ENCODE assay signal across 8 mouse cellular contexts in the genomic region with DNA sequence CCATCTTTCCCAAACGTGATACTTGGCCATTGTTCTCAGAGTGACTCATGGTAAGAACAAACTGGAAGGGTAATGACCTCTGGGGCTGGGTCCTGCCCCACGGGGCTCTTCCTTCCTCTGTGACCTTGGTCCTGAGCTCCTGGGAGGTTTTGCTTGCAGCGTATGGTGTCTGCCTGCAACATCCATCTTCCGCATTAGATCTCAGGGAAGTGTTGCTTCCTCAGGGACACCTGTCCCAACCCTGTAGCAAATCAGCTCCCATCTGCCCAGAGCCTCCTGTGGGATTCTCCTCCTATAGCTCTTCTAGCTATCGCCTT.
A peak's percentile ranks its signal among the peaks of the same experiment; 100 is the strongest.
DNase-seq lines count a peak whose midpoint lies in the region; ATAC-seq and TF ChIP-seq lines count a peak whose summit lies in the region.
"Had no signal": no experiment of that assay in that cellular context is flagged by ENCODE, and none has a peak within 500 bp of the region (broad histone marks: within the 10 kb centered on the region; RNA-seq: fewer than 3 reads in every experiment).

No protein-coding gene starts in this region.

- H3K4me1 ChIP-seq in heart, embryonic 14.5 days (ENCODE audit: control insufficient read depth in 2 of 2, insufficient read depth in 2 of 2, low read length in 2 of 2), result peaks cover 12 to 19% of the 10 kb centered on the region in 2 experiments
- peaks cover 9% of the 10 kb centered on the region for H3K4me1 ChIP-seq in heart, adult 2 months (ENCODE audit: control insufficient read depth, insufficient read depth, low read length)
- peaks cover 22% of the 10 kb centered on the region for H3K4me1 ChIP-seq in lung, embryonic 16.5 days (replicated peaks; ENCODE audit: control insufficient read depth, insufficient read depth, low read length)
- H3K4me1 ChIP-seq in hindbrain, embryonic 11.5 days (replicated peaks; ENCODE audit: control insufficient read depth, insufficient read depth, low read length), result peaks cover 9% of the 10 kb centered on the region
- H3K4me1 ChIP-seq in liver, postnatal 0 days (ENCODE audit: insufficient read depth), result peaks cover 12% of the 10 kb centered on the region; the same call in 1 of the 2 replicates

- DNase-seq in heart, adult 2 months, result no peak
- no peak for DNase-seq in lung, postnatal 4 days
- peak; percentile 33 for DNase-seq in hindbrain, embryonic 11.5 days (ENCODE audit: low spot score)
- no peak for DNase-seq in liver, postnatal 0 days
- DNase-seq in thymus, postnatal 14 days, result no peak

- TF ChIP-seq POLR2A in heart, adult 2 months (IDR thresholded peaks at IDR 0.05; ENCODE audit: insufficient read depth, low read depth, low read length), result no peak

- no peaks in the 10 kb centered on the region for H3K9me3 ChIP-seq in heart, embryonic 14.5 days (ENCODE audit: control insufficient read depth, low read length)
- no peaks in the 10 kb centered on the region for H3K9me3 ChIP-seq in lung, embryonic 16.5 days (ENCODE audit: control insufficient read depth, low read length)
- H3K9me3 ChIP-seq in hindbrain, embryonic 11.5 days (ENCODE audit: control insufficient read depth, low read length), result no peaks in the 10 kb centered on the region
- no peaks in the 10 kb centered on the region for H3K9me3 ChIP-seq in liver, postnatal 0 days (ENCODE audit: low read length)

- no peaks in the 10 kb centered on the region for H3K36me3 ChIP-seq in heart, embryonic 14.5 days (ENCODE audit: control insufficient read depth, insufficient read depth, low read length)
- no peaks in the 10 kb centered on the region for H3K36me3 ChIP-seq in heart, adult 2 months (ENCODE audit: control insufficient read depth, insufficient read depth, low read length)
- H3K36me3 ChIP-seq in lung, embryonic 16.5 days (ENCODE audit: control insufficient read depth, insufficient read depth, low read length), result no peaks in the 10 kb centered on the region
- no peaks in the 10 kb centered on the region for H3K36me3 ChIP-seq in hindbrain, embryonic 11.5 days (ENCODE audit: control insufficient read depth, insufficient read depth, low read length)
- H3K36me3 ChIP-seq in liver, postnatal 0 days (replicated peaks; ENCODE audit: insufficient read depth, low read length), result no peaks in the 10 kb centered on the region

- no peak overlapping the region for H3K4me3 ChIP-seq in heart, embryonic 14.5 days (ENCODE audit: control insufficient read depth in 1 of 2, insufficient read depth in 1 of 2, low read depth in 1 of 2, low read length in 2 of 2)
- H3K4me3 ChIP-seq in heart, adult 2 months, result no peak overlapping the region
- H3K4me3 ChIP-seq in lung, embryonic 16.5 days (ENCODE audit: low read length), result no peak overlapping the region
- H3K4me3 ChIP-seq in hindbrain, embryonic 11.5 days (ENCODE audit: low read depth, low read length), result no peak overlapping the region
- H3K4me3 ChIP-seq in liver, postnatal 0 days (ENCODE audit: low read depth, low read length), result no peak overlapping the region

- no peaks in the 10 kb centered on the region for H3K79me2 ChIP-seq in heart, adult 2 months (replicated peaks; ENCODE audit: control insufficient read depth, insufficient read depth, low read length)

- no peak for TF ChIP-seq CTCF in heart, adult 2 months (IDR thresholded peaks at IDR 0.05)
- no peak for TF ChIP-seq CTCF in liver, postnatal 0 days (IDR thresholded peaks at IDR 0.05; ENCODE audit: low read depth)

- ATAC-seq in heart, embryonic 14.5 days (ENCODE audit: insufficient number of reproducible peaks, insufficient read depth, low FRiP score, low read depth), result no peak
- ATAC-seq in lung, embryonic 16.5 days (ENCODE audit: low read depth), result peak; percentile 7; the same call in 1 of the 2 replicates
- 0 out of 2 replicates have a peak, but pooled peaks have one; percentile 5 for ATAC-seq in hindbrain, embryonic 11.5 days (ENCODE audit: low FRiP score)
- peak; percentile 47 for ATAC-seq in liver, postnatal 0 days

- H3K9ac ChIP-seq in heart, embryonic 14.5 days (ENCODE audit: low read length), result peak overlapping the region; percentile 60; the same call in 1 of the 2 replicates
- no peak overlapping the region for H3K9ac ChIP-seq in heart, adult 2 months (ENCODE audit: low read depth, low read length)
- 0 out of 2 replicates have a peak overlapping the region, but pooled peaks have one; percentile 29 for H3K9ac ChIP-seq in lung, embryonic 16.5 days (ENCODE audit: low read length)
- no peak overlapping the region for H3K9ac ChIP-seq in hindbrain, embryonic 11.5 days (ENCODE audit: low read depth, low read length)
- H3K9ac ChIP-seq in liver, postnatal 0 days (replicated peaks), result no peak overlapping the region
- H3K9ac ChIP-seq: liver, embryonic 14.5 days had no signal

- H3K4me2 ChIP-seq in heart, embryonic 14.5 days (ENCODE audit: low read length), result peak overlapping the region; percentile 63; the same call in 1 of the 2 replicates
- H3K4me2 ChIP-seq in lung, embryonic 16.5 days (ENCODE audit: low read depth, low read length), result no peak overlapping the region
- no peak overlapping the region; the same call in 1 of the 2 replicates for H3K4me2 ChIP-seq in hindbrain, embryonic 11.5 days (replicated peaks; ENCODE audit: low read depth, low read length)
- peak overlapping the region; percentile 42; the same call in 1 of the 2 replicates for H3K4me2 ChIP-seq in liver, postnatal 0 days (ENCODE audit: low read depth, low read length)

- no peaks in the 10 kb centered on the region for H3K27me3 ChIP-seq in heart, embryonic 14.5 days (ENCODE audit: control insufficient read depth, insufficient read depth, low read length)
- no peaks in the 10 kb centered on the region for H3K27me3 ChIP-seq in heart, adult 2 months (ENCODE audit: control insufficient read depth, insufficient read depth, low read length)
- H3K27me3 ChIP-seq in lung, embryonic 16.5 days (ENCODE audit: control insufficient read depth, insufficient read depth, low read depth, low read length), result no peaks in the 10 kb centered on the region; the same call in 1 of the 2 replicates
- H3K27me3 ChIP-seq in hindbrain, embryonic 11.5 days (ENCODE audit: control insufficient read depth, insufficient read depth, low read length), result peaks cover 7% of the 10 kb centered on the region; the same call in 1 of the 2 replicates
- no peaks in the 10 kb centered on the region for H3K27me3 ChIP-seq in liver, postnatal 0 days (ENCODE audit: insufficient read depth, low read length)

- intact Hi-C loops in heart, adult 2 months (cut with DNase I), result loop anchor here (2.0 to 5.0 kb wide), 2 partner anchors 123 to 349 kb away; a partner anchor contains a TSS

- 59% methylated on average over 5 of the region's 5 CpGs for WGBS in heart, embryonic 14.5 days
- 39% methylated on average over 5 of the region's 5 CpGs for WGBS in heart, adult 2 months
- 44% methylated on average over 5 of the region's 5 CpGs for WGBS in lung, embryonic 16.5 days
- whole genome bisulfite sequencing in hindbrain, embryonic 11.5 days, result 36% methylated on average over 5 of the region's 5 CpGs
- 43% methylated on average over 5 of the region's 5 CpGs for WGBS in liver, postnatal 0 days (ENCODE audit: insufficient replicate concordance)

- TF ChIP-seq EP300 in heart, adult 2 months (IDR thresholded peaks at IDR 0.05; ENCODE audit: insufficient read depth, low read depth, low read length), result no peak
- TF ChIP-seq EP300 in liver, postnatal 0 days (IDR thresholded peaks at IDR 0.05; ENCODE audit: low read depth), result no peak

- no peak overlapping the region for H3K27ac ChIP-seq in heart, embryonic 14.5 days (replicated peaks in 1 of 2; ENCODE audit: control insufficient read depth in 1 of 2, insufficient read depth in 1 of 2, low read depth in 2 of 2, low read length in 2 of 2)
- H3K27ac ChIP-seq in heart, adult 2 months, result no peak overlapping the region
- 0 out of 2 replicates have a peak overlapping the region, but pooled peaks have one; percentile 38 for H3K27ac ChIP-seq in lung, embryonic 16.5 days (ENCODE audit: low read length)
- H3K27ac ChIP-seq in hindbrain, embryonic 11.5 days (ENCODE audit: low read depth, low read length), result 0 out of 2 replicates have a peak overlapping the region, but pooled peaks have one; percentile 42
- no peak overlapping the region for H3K27ac ChIP-seq in liver, postnatal 0 days (ENCODE audit: low read depth)
- H3K27ac ChIP-seq: liver, embryonic 14.5 days had no signal

Comparison
In these comparisons a context has a peak if more than half of its experiments do, and no peak if none do; other contexts are left out.
1. H3K9ac ChIP-seq: peak in heart, embryonic 14.5 days (single experiment) and lung, embryonic 16.5 days (single experiment); none in heart, adult 2 months (single experiment), hindbrain, embryonic 11.5 days (single experiment) and liver, postnatal 0 days (single experiment).
2. H3K27ac ChIP-seq: peak in lung, embryonic 16.5 days (single experiment) and hindbrain, embryonic 11.5 days (single experiment); none in heart, embryonic 14.5 days (0 of 2), heart, adult 2 months (single experiment) and liver, postnatal 0 days (single experiment).
3. H3K4me2 ChIP-seq: peak in heart, embryonic 14.5 days (single experiment) and liver, postnatal 0 days (single experiment); none in lung, embryonic 16.5 days (single experiment) and hindbrain, embryonic 11.5 days (single experiment).